Mouse (Mus musculus): ENCODE measurements around the gene Ccn6.

GRCm38 (mm10) chr10:39210031-39210430 is 46.4 kb upstream of the Ccn6 start:
- no peak for TF ChIP-seq EP300 (IDR thresholded peaks at IDR 0.05; ENCODE audit: insufficient read depth, low read depth, low read length)
- no peak for TF ChIP-seq CTCF (IDR thresholded peaks at IDR 0.05)

Measured in heart, adult 2 months (tissue).